Mouse (Mus musculus): ENCODE measurements at regions not wholly inside any gene's neighbourhood (a gene's known extent, or its start where the extent isn't known, plus 50 kb on each side); places are given as distances from the start of the nearest gene placed in this dataset.

GRCm38 (mm10) chr3:50813760-50814400 lies 370.5 kb upstream of the Slc7a11 start:
- no peaks in the 10 kb centered on the region for H3K9me3 ChIP-seq (replicated peaks)
- H3K9ac ChIP-seq: no peak overlapping the region
- H3K27ac ChIP-seq: no peak overlapping the region
- WGBS: 88% methylated on average over 5 of the region's 5 CpGs
- H3K4me2 ChIP-seq: no peak overlapping the region
- no peaks in the 10 kb centered on the region for H3K27me3 ChIP-seq
- no peak overlapping the region for H3K4me3 ChIP-seq
- H3K36me3 ChIP-seq (ENCODE audit: poor library complexity, severe bottlenecking): no peaks in the 10 kb centered on the region
- no peaks in the 10 kb centered on the region for H3K4me1 ChIP-seq
- 0 out of 2 replicates have a peak, but pooled peaks have one; percentile 27 for ATAC-seq

- Histone ChIP-seq H3K36me3 (ENCODE audit: poor library complexity, severe bottlenecking) (no peaks in the 10 kb centered on the region), H3K27me3 (no peaks in the 10 kb centered on the region), H3K27ac (no peak overlapping the region), H3K9ac (no peak overlapping the region), H3K4me3 (no peak overlapping the region), H3K9me3 (replicated peaks) (no peaks in the 10 kb centered on the region), H3K4me2 (no peak overlapping the region), H3K4me1 (no peaks in the 10 kb centered on the region)
- ATAC-seq: no peak
- WGBS: 84% methylated on average over 10 of the region's 10 CpGs
Observed at GRCm38 (mm10) chr3:50815716-50816115, 372.3 kb upstream of the Slc7a11 start.

GRCm38 (mm10) chr3:50816479-50816878 lies 373.1 kb upstream of the Slc7a11 start:
- Histone ChIP-seq H3K9me3 (replicated peaks) (no peaks in the 10 kb centered on the region), H3K4me3 (no peak overlapping the region), H3K27ac (no peak overlapping the region), H3K36me3 (ENCODE audit: poor library complexity, severe bottlenecking) (no peaks in the 10 kb centered on the region), H3K9ac (no peak overlapping the region), H3K4me2 (no peak overlapping the region), H3K27me3 (no peaks in the 10 kb centered on the region), H3K4me1 (no peaks in the 10 kb centered on the region)
- no peak for ATAC-seq
- WGBS: 88% methylated on average over 8 of the region's 8 CpGs

GRCm38 (mm10) chr3:50817361-50817760 lies 373.9 kb upstream of the Slc7a11 start:
- WGBS: 85% methylated on average over 3 of the region's 3 CpGs
- H3K27ac ChIP-seq: no peak overlapping the region
- H3K27me3 ChIP-seq: no peaks in the 10 kb centered on the region
- H3K4me3 ChIP-seq: no peak overlapping the region
- no peaks in the 10 kb centered on the region for H3K4me1 ChIP-seq
- no peaks in the 10 kb centered on the region for H3K36me3 ChIP-seq (ENCODE audit: poor library complexity, severe bottlenecking)
- ATAC-seq: no peak
- H3K9ac ChIP-seq: no peak overlapping the region
- H3K9me3 ChIP-seq (replicated peaks): no peaks in the 10 kb centered on the region
- no peak overlapping the region for H3K4me2 ChIP-seq

GRCm38 (mm10) chr3:50820776-50821175 lies 377.4 kb upstream of the Slc7a11 start:
- 0 out of 2 replicates have a peak, but pooled peaks cover 3% of the 10 kb centered on the region for H3K4me1 ChIP-seq
- H3K27me3 ChIP-seq: no peaks in the 10 kb centered on the region
- no peak overlapping the region for H3K4me3 ChIP-seq
- no peak overlapping the region for H3K4me2 ChIP-seq
- H3K9me3 ChIP-seq (replicated peaks): no peaks in the 10 kb centered on the region
- ATAC-seq: no peak
- H3K9ac ChIP-seq: no peak overlapping the region
- no peak overlapping the region for H3K27ac ChIP-seq
- no peaks in the 10 kb centered on the region for H3K36me3 ChIP-seq (ENCODE audit: poor library complexity, severe bottlenecking)
- 88% methylated on average over 1 of the region's 1 CpGs for WGBS

GRCm38 (mm10) chr3:50825534-50826423 lies 382.4 kb upstream of the Slc7a11 start:
- no peaks in the 10 kb centered on the region for H3K9me3 ChIP-seq (replicated peaks)
- H3K27me3 ChIP-seq: no peaks in the 10 kb centered on the region
- H3K4me3 ChIP-seq: no peak overlapping the region
- peaks cover 11% of the 10 kb centered on the region; the same call in 1 of the 2 replicates for H3K4me1 ChIP-seq
- H3K9ac ChIP-seq: no peak overlapping the region
- H3K4me2 ChIP-seq: no peak overlapping the region
- H3K36me3 ChIP-seq (ENCODE audit: poor library complexity, severe bottlenecking): no peaks in the 10 kb centered on the region
- no peak for ATAC-seq
- WGBS: 57% methylated on average over 5 of the region's 5 CpGs
- H3K27ac ChIP-seq: no peak overlapping the region

GRCm38 (mm10) chr3:50826424-50826819 lies 383.0 kb upstream of the Slc7a11 start:
- Histone ChIP-seq H3K9ac (no peak overlapping the region), H3K36me3 (ENCODE audit: poor library complexity, severe bottlenecking) (no peaks in the 10 kb centered on the region), H3K27me3 (no peaks in the 10 kb centered on the region), H3K4me2 (no peak overlapping the region), H3K4me1 (peaks cover 11% of the 10 kb centered on the region; the same call in 1 of the 2 replicates), H3K9me3 (replicated peaks) (no peaks in the 10 kb centered on the region), H3K4me3 (no peak overlapping the region), H3K27ac (no peak overlapping the region)
- ATAC-seq: no peak
- 48% methylated on average over 2 of the region's 2 CpGs for WGBS

GRCm38 (mm10) chr3:50829211-50829610 lies 385.8 kb upstream of the Slc7a11 start:
- H3K36me3 ChIP-seq (ENCODE audit: poor library complexity, severe bottlenecking): no peaks in the 10 kb centered on the region
- H3K4me3 ChIP-seq: no peak overlapping the region
- H3K4me1 ChIP-seq: peaks cover 11% of the 10 kb centered on the region; the same call in 1 of the 2 replicates
- H3K9ac ChIP-seq: no peak overlapping the region
- no peaks in the 10 kb centered on the region for H3K27me3 ChIP-seq
- no peak overlapping the region for H3K27ac ChIP-seq
- no peaks in the 10 kb centered on the region for H3K9me3 ChIP-seq (replicated peaks)
- H3K4me2 ChIP-seq: no peak overlapping the region
- 88% methylated on average over 3 of the region's 3 CpGs for WGBS
- ATAC-seq: no peak

- Histone ChIP-seq H3K27me3 (no peaks in the 10 kb centered on the region), H3K4me1 (peaks cover 11% of the 10 kb centered on the region; the same call in 1 of the 2 replicates), H3K4me2 (no peak overlapping the region), H3K36me3 (ENCODE audit: poor library complexity, severe bottlenecking) (no peaks in the 10 kb centered on the region), H3K27ac (no peak overlapping the region), H3K9ac (no peak overlapping the region), H3K4me3 (no peak overlapping the region), H3K9me3 (replicated peaks) (no peaks in the 10 kb centered on the region)
- 73% methylated on average over 6 of the region's 6 CpGs for WGBS
- no peak for ATAC-seq
Observed at GRCm38 (mm10) chr3:50830446-50830845, 387.0 kb upstream of the Slc7a11 start.

- Histone ChIP-seq H3K4me2 (no peak overlapping the region), H3K27ac (no peak overlapping the region), H3K4me1 (peaks cover 7% of the 10 kb centered on the region; the same call in 1 of the 2 replicates), H3K9ac (no peak overlapping the region), H3K36me3 (ENCODE audit: poor library complexity, severe bottlenecking) (no peaks in the 10 kb centered on the region), H3K27me3 (no peaks in the 10 kb centered on the region), H3K9me3 (replicated peaks) (no peaks in the 10 kb centered on the region), H3K4me3 (no peak overlapping the region)
- WGBS: 86% methylated on average over 9 of the region's 9 CpGs
- no peak for ATAC-seq
Observed at GRCm38 (mm10) chr3:50830926-50831325, 387.5 kb upstream of the Slc7a11 start.

GRCm38 (mm10) chr3:50842216-50842615 lies 382.0 kb upstream of the Noct start:
- no peak overlapping the region for H3K4me2 ChIP-seq
- no peak for ATAC-seq
- H3K9ac ChIP-seq: no peak overlapping the region
- H3K27ac ChIP-seq: no peak overlapping the region
- no peak overlapping the region for H3K4me3 ChIP-seq
- WGBS: 86% methylated on average over 4 of the region's 4 CpGs
- H3K4me1 ChIP-seq: peaks cover 12% of the 10 kb centered on the region
- H3K36me3 ChIP-seq (ENCODE audit: poor library complexity, severe bottlenecking): no peaks in the 10 kb centered on the region
- H3K27me3 ChIP-seq: no peaks in the 10 kb centered on the region
- H3K9me3 ChIP-seq (replicated peaks): no peaks in the 10 kb centered on the region

GRCm38 (mm10) chr3:50844835-50845301 lies 379.4 kb upstream of the Noct start:
- Histone ChIP-seq H3K27ac (no peak overlapping the region), H3K27me3 (no peaks in the 10 kb centered on the region), H3K36me3 (ENCODE audit: poor library complexity, severe bottlenecking) (no peaks in the 10 kb centered on the region), H3K9ac (no peak overlapping the region), H3K4me3 (no peak overlapping the region), H3K4me2 (no peak overlapping the region), H3K4me1 (peaks cover 12% of the 10 kb centered on the region), H3K9me3 (replicated peaks) (no peaks in the 10 kb centered on the region)
- ATAC-seq: peak; percentile 72
- WGBS: 48% methylated on average over 8 of the region's 8 CpGs

All from forebrain, embryonic 13.5 days (tissue).